Mouse (Mus musculus): ENCODE results near the gene Pgbd1. TPM values are rescaled to one million over a fixed set of nuclear protein-coding genes. Genes with fewer than 3 reads are reported as not detected.

Pgbd1 gene
- polyA plus RNA-seq, 1 experiment from 2014 or later, result 3.5 TPM

DNA sequence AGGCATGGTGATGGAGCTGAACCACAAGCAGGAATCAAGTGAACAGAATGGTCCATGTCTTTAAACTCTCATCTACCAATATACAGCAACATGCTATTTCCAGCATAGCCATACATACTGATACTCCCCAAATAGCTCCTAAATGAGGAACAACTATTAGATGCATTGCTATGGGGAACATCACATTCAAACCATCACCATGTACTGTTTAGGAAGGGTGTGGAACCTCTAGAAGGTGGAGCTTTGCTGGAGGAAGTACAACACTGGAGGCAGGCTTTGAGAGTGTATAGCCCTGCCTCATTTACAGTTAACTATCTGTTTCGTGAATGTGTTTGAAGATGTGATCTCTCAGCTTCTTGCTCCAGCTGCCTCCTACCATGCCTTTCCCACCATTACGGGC lies 63.1 kb downstream of the Pgbd1 start:
- no peaks in the 10 kb centered on the region for H3K27me3 ChIP-seq (replicated peaks; ENCODE audit: control insufficient read depth, insufficient read depth, low read length)
- no peaks in the 10 kb centered on the region for H3K36me3 ChIP-seq (ENCODE audit: control insufficient read depth, insufficient read depth, low read length)
- no peaks in the 10 kb centered on the region for H3K9me3 ChIP-seq (ENCODE audit: control insufficient read depth, low read length)
- no peak overlapping the region for H3K4me3 ChIP-seq (ENCODE audit: low read length)
- no peak overlapping the region for H3K4me2 ChIP-seq (ENCODE audit: low read length)
- 88% methylated on average over 2 of the region's 2 CpGs for whole genome bisulfite sequencing
- no peak overlapping the region for H3K9ac ChIP-seq (ENCODE audit: low read depth, low read length)
- H3K27ac ChIP-seq (ENCODE audit: low read depth, low read length), result no peak overlapping the region
- ATAC-seq, result no peak
- no peaks in the 10 kb centered on the region for H3K4me1 ChIP-seq (ENCODE audit: control insufficient read depth, insufficient read depth, low read depth, low read length)

DNA sequence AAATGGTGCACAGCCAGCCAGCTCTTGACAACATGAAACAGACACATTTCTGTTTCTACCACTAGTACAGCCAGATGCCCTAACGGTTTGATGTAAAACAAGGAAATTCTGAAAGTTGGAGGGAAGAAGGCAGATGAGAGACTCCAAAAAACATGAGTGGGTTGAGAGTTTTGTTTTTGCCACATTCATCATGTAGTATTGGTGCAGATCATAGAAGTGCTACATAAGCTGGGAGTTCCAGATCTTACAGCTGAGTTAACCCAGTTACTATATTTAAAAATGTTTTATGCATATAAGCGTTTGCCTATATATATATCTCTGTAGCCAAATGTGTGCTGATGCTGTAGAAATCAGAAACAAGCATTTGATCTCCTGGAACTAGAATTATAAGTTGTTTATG lies 68.2 kb downstream of the Pgbd1 start:
- WGBS, result 92% methylated on average over 2 of the region's 2 CpGs
- no peak overlapping the region for H3K27ac ChIP-seq (ENCODE audit: low read depth, low read length)

More for the DNA sequence above, 68.2 kb downstream of the Pgbd1 start:
- H3K4me2 ChIP-seq (ENCODE audit: low read length), result no peak overlapping the region
- no peak overlapping the region for H3K9ac ChIP-seq (ENCODE audit: low read depth, low read length)
- no peaks in the 10 kb centered on the region for H3K9me3 ChIP-seq (ENCODE audit: control insufficient read depth, low read length)
- no peaks in the 10 kb centered on the region for H3K4me1 ChIP-seq (ENCODE audit: control insufficient read depth, insufficient read depth, low read depth, low read length)
- peaks cover 17% of the 10 kb centered on the region for H3K36me3 ChIP-seq (ENCODE audit: control insufficient read depth, insufficient read depth, low read length)
- H3K4me3 ChIP-seq (ENCODE audit: low read length), result no peak overlapping the region
- no peak for ATAC-seq
- H3K27me3 ChIP-seq (replicated peaks; ENCODE audit: control insufficient read depth, insufficient read depth, low read length), result no peaks in the 10 kb centered on the region

MicroRNAs within 50 kb of the gene (microRNA counts, 519-probe panel; counts per million panel counts)
- microRNA mmu-miR-1896, result 2,807 counts per million, percentile 75 among the panel's probes with 10 or more counts

Small RNA genes within 50 kb of the gene (microRNA-seq; reads per million reads assigned to microRNA genes)
- gene Mir1896 (not detected), gene Mir6942 (not detected)

Other genes with a start within 250 kb of the Pgbd1 start
- not detected in 2 replicates for gene Gpx5, start 148.3 kb downstream of the Pgbd1 start, polyA plus RNA-seq (2015; fragmentation: Nextera tagmentation; extraction: Ambion mirVana)
- 0.26 and 0.64 TPM in 2 replicates for gene Gpx6, start 128.9 kb downstream of the Pgbd1 start, polyA plus RNA-seq (2015; fragmentation: Nextera tagmentation; extraction: Ambion mirVana)
- not detected in 2 replicates for gene Olfr1367, start 94.1 kb downstream of the Pgbd1 start, polyA plus RNA-seq (2015; fragmentation: Nextera tagmentation; extraction: Ambion mirVana)
- gene Zscan12, start 78.2 kb downstream of the Pgbd1 start, polyA plus RNA-seq (2015; fragmentation: Nextera tagmentation; extraction: Ambion mirVana), result 10.1 and 12.0 TPM in 2 replicates
- 60.5 and 63.0 TPM in 2 replicates for gene Zkscan3, start 38.3 kb downstream of the Pgbd1 start, polyA plus RNA-seq (2015; fragmentation: Nextera tagmentation; extraction: Ambion mirVana)
- gene Zscan26, start 12.7 kb upstream of the Pgbd1 start, polyA plus RNA-seq (2015; fragmentation: Nextera tagmentation; extraction: Ambion mirVana), result 17.6 and 20.6 TPM in 2 replicates
- gene Nkapl, start 27.5 kb upstream of the Pgbd1 start, polyA plus RNA-seq (2015; fragmentation: Nextera tagmentation; extraction: Ambion mirVana), result 2.5 and 3.2 TPM in 2 replicates
- gene Zkscan4, start 37.8 kb upstream of the Pgbd1 start, polyA plus RNA-seq (2015; fragmentation: Nextera tagmentation; extraction: Ambion mirVana), result 10.8 and 11.3 TPM in 2 replicates
- not detected in 2 replicates for gene Gm10065, start 38.4 kb upstream of the Pgbd1 start, polyA plus RNA-seq (2015; fragmentation: Nextera tagmentation; extraction: Ambion mirVana)
- gene AK157302, start 54.2 kb upstream of the Pgbd1 start, polyA plus RNA-seq (2015; fragmentation: Nextera tagmentation; extraction: Ambion mirVana), result 0.64 and 2.0 TPM in 2 replicates
- 6.5 and 23.7 TPM in 2 replicates for gene Gm11273, start 60.4 kb upstream of the Pgbd1 start, polyA plus RNA-seq (2015; fragmentation: Nextera tagmentation; extraction: Ambion mirVana)
- gene Zkscan8, start 90.1 kb upstream of the Pgbd1 start, polyA plus RNA-seq (2015; fragmentation: Nextera tagmentation; extraction: Ambion mirVana), result 4.3 and 4.4 TPM in 2 replicates
- gene Olfr1366, start 101.8 kb upstream of the Pgbd1 start, polyA plus RNA-seq (2015; fragmentation: Nextera tagmentation; extraction: Ambion mirVana), result 0.11 and 0.13 TPM in 2 replicates
- 0.05 and 0.09 TPM in 2 replicates for gene Olfr1535, start 118.8 kb upstream of the Pgbd1 start, polyA plus RNA-seq (2015; fragmentation: Nextera tagmentation; extraction: Ambion mirVana)
- gene Olfr1364, start 140.7 kb upstream of the Pgbd1 start, polyA plus RNA-seq (2015; fragmentation: Nextera tagmentation; extraction: Ambion mirVana), result not detected in 2 replicates
- not detected in 2 replicates for gene Olfr1362, start 173.0 kb upstream of the Pgbd1 start, polyA plus RNA-seq (2015; fragmentation: Nextera tagmentation; extraction: Ambion mirVana)
- gene Olfr11, start 201.5 kb upstream of the Pgbd1 start, polyA plus RNA-seq (2015; fragmentation: Nextera tagmentation; extraction: Ambion mirVana), result 0.05 TPM in 1 of 2 replicates, not detected in the other
- not detected in 2 replicates for gene Olfr1361, start 222.3 kb upstream of the Pgbd1 start, polyA plus RNA-seq (2015; fragmentation: Nextera tagmentation; extraction: Ambion mirVana)
- not detected in 2 replicates for gene Olfr1360, start 236.3 kb upstream of the Pgbd1 start, polyA plus RNA-seq (2015; fragmentation: Nextera tagmentation; extraction: Ambion mirVana)